Mouse (Mus musculus) liver, postnatal 0 days (tissue): ENCODE results near the gene Sidt2. TPM values are rescaled to one million over a fixed set of nuclear protein-coding genes. Genes with fewer than 3 reads are reported as not detected.

Experiments
- ATAC-seq: fragments of 200-750 bp; cut with Nextera tagmentation; 2 replicates; pipeline ENCODE4 v1.8.0; 2017; ENCODE audit warnings: mild to moderate bottlenecking, moderate library complexity
- DNase-seq: peaks from one replicate; pipeline ENCODE4 v3.0.0-alpha.2; 2016
- H3K27ac ChIP-seq: fragments of 300-500 bp; sonication (generic); 2 replicates; pipeline ENCODE4 v1.5.1; 2014; ENCODE audit warnings: antibody characterized with exemption, moderate library complexity, mild to moderate bottlenecking, low read depth
- H3K27me3 ChIP-seq: fragments of 300-500 bp; sonication (generic); 2 replicates; pipeline ENCODE4 v1.6.1; 2014; ENCODE audit warnings: low read length, control low read depth, mixed read lengths; ENCODE audit not compliant: insufficient read depth
- H3K36me3 ChIP-seq: fragments of 300-500 bp; sonication (generic); replicated peaks from 2 replicates; pipeline ENCODE4 v1.6.1; 2014; ENCODE audit warnings: mild to moderate bottlenecking, control low read depth, low read length, moderate library complexity, mixed read lengths; ENCODE audit not compliant: insufficient read depth
- H3K4me1 ChIP-seq: fragments of 300-500 bp; sonication (generic); 2 replicates; pipeline ENCODE4 v1.6.1; 2014; ENCODE audit warnings: antibody characterized with exemption, mild to moderate bottlenecking, control low read depth; ENCODE audit not compliant: insufficient read depth
- H3K4me2 ChIP-seq: fragments of 300-500 bp; sonication (generic); 2 replicates; pipeline ENCODE4 v1.6.1; 2014; ENCODE audit warnings: low read depth, mild to moderate bottlenecking, low read length, moderate library complexity, mixed read lengths
- H3K4me3 ChIP-seq: fragments of 300-500 bp; sonication (generic); 2 replicates; pipeline ENCODE4 v1.5.1; 2014; ENCODE audit warnings: low read depth, low read length
- H3K9ac ChIP-seq: fragments of 300-500 bp; sonication (generic); replicated peaks from 2 replicates; pipeline ENCODE4 v1.6.1; 2014; ENCODE audit warnings: mild to moderate bottlenecking, moderate library complexity
- H3K9me3 ChIP-seq: fragments of 300-500 bp; sonication (generic); 2 replicates; pipeline ENCODE4 v1.6.1; 2016; ENCODE audit warnings: mild to moderate bottlenecking, control low read depth, low read length, mixed read lengths
- CTCF ChIP-seq: sonication (generic); IDR thresholded peaks from 2 replicates; pipeline ENCODE4 v1.5.1; 2016; ENCODE audit warnings: antibody characterized with exemption, low read depth
- EP300 ChIP-seq: IDR thresholded peaks from 2 replicates; pipeline ENCODE4 v1.6.1; 2016; ENCODE audit warnings: antibody characterized with exemption, low read depth, mild to moderate bottlenecking
- WGBS: fragments of 180-500 bp; shearing (Covaris S2); extraction: QIAGEN DNeasy Blood & Tissue Kit; methylation state at CpG from one replicate; pipeline ENCODE4 v1.1.7; 2014; ENCODE audit not compliant: insufficient replicate concordance; 5-methylcytosine and 5-hydroxymethylcytosine counted together
- microRNA-seq: library from miRNA; unstranded; fragments of <30 nt; microRNA quantifications from one replicate; pipeline ENCODE4, GENCODE M21; 2016
- polyA plus RNA-seq: library from polyadenylated mRNA; unstranded; fragments of >200 nt; fragmentation: Nextera tagmentation; extraction: Ambion mirVana; gene quantifications from 2 replicates; pipeline ENCODE4 v1.2.1, GENCODE M21; 2015

Sidt2 gene
- polyA plus RNA-seq, 1 experiment from 2014 or later = 23.6 TPM

DNA sequence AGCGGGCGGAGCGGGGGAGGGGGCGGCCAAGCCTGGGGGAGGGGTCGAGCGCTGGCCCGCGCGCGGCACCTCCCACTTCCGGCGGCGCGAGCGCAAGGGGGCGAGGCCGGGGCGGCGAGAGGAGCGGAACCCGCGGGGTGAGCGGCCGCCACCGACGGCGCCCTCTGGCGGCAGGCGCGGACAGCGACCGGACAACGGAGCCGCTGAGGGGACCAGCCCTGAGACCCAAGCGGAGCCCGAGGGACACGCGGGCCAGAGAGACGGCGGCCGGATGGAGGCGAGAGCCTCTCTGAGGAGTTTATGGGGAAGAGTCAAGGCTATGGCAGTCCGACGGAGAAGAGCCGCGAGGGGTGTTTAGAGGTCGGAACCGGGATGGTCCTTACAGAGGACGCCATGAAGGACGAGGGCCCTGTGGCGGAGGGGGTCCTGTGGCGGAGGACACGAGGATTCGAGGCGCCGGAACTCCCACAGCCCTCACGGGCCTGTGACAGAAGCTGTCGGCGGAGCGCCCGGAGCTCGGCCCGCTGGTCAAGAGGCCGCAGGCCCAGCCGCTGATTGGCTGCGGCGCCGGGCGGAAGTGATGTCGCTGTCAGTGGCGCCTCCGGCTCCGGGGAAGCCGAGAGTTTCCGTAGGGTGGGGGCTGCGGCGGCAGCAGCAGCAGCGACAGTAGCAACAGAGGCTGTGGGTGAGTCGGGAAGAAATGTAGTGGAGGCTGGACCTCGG, 48.5 kb downstream of the Sidt2 start, which contains the start of the genes Pcsk7 and Rnf214:
Gene Pcsk7, plus strand, starts transcription at position 143 of the 723 bp plus-strand sequence.
Gene Rnf214, minus strand, starts transcription at position 557 of the 723 bp plus-strand sequence.
- Histone ChIP-seq H3K4me1 (peaks cover 17% of the 10 kb centered on the region), H3K27me3 (no peaks in the 10 kb centered on the region), H3K9me3 (no peaks in the 10 kb centered on the region), H3K9ac (peak within 1 kb of the TSS; percentile 99), H3K4me3 (peak within 1 kb of the TSS; percentile 97), H3K36me3 (peaks cover 24% of the 10 kb centered on the region), H3K4me2 (peak within 1 kb of the TSS; percentile 76), H3K27ac (peak within 1 kb of the TSS; percentile 100)
- peak; percentile 91 for ATAC-seq
- TF ChIP-seq EP300 (no peak), CTCF (peak; percentile 87)
- WGBS = under 1% methylated on average over 60 of the region's 80 CpGs
- peak; percentile 92 for DNase-seq

DNA sequence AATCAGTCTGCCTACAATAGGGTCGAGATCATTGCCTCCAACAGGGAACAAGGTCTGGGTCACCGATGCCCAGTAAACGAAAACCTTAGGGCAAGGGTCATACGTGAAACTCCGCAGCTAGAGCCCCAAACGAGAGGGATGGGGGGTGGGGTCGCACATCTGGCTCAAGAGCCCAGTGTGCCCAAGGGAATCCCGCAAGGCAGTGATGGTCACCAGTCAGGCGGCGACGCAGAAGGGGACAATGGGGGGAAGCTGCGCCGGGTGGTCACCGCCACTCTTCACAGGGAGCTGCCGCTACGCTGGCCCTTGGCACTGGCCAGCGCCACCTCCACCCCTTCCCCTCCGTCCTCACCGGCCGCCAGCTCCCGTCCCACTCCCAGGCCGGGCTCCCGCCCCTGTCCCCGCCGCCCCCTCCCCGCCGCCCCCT, 49.2 kb downstream of the Sidt2 start:
- peaks cover 20% of the 10 kb centered on the region for H3K36me3 ChIP-seq
- peak overlapping the region; percentile 100 for H3K27ac ChIP-seq
- DNase-seq = peak; percentile 56
- peak overlapping the region; percentile 76 for H3K4me2 ChIP-seq
- no peaks in the 10 kb centered on the region for H3K9me3 ChIP-seq
- peaks cover 17% of the 10 kb centered on the region for H3K4me1 ChIP-seq
- ATAC-seq = peak; percentile 35
- H3K4me3 ChIP-seq = peak overlapping the region; percentile 97
- peak overlapping the region; percentile 99 for H3K9ac ChIP-seq
- WGBS = 2% methylated on average over 8 of the region's 27 CpGs
- TF ChIP-seq CTCF (no peak), EP300 (no peak)
- H3K27me3 ChIP-seq = no peaks in the 10 kb centered on the region

DNA sequence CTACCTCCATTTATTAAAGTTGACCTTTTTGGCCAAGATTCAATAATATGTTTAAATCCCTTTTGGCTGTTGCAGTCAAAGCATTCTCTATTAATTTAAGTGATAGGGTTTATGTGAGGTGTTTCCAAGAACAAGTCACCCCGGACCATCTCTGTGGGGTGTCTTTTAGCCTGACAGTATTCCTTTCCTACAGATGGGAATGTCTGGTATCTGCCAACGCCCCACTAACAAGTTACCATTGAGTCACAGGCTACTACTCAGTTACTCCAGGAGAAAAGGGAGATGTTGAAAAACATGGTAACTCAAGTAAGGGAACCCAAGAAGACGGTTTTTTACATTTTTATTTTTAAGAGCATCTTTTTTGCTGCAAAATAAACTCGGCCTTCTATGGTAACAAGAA, 49.9 kb downstream of the Sidt2 start:
- DNase-seq (no peak), ATAC-seq (no peak)
- Histone ChIP-seq H3K36me3 (peaks cover 14% of the 10 kb centered on the region), H3K9ac (peak overlapping the region; percentile 99; the same call in 1 of the 2 replicates), H3K9me3 (no peaks in the 10 kb centered on the region), H3K27ac (peak overlapping the region; percentile 100), H3K4me1 (peaks cover 17% of the 10 kb centered on the region), H3K4me3 (peak overlapping the region; percentile 97), H3K27me3 (no peaks in the 10 kb centered on the region), H3K4me2 (peak overlapping the region; percentile 76)
- TF ChIP-seq CTCF = no peak
- TF ChIP-seq EP300 = no peak
- WGBS = 72% methylated on average over 4 of the region's 4 CpGs

DNA sequence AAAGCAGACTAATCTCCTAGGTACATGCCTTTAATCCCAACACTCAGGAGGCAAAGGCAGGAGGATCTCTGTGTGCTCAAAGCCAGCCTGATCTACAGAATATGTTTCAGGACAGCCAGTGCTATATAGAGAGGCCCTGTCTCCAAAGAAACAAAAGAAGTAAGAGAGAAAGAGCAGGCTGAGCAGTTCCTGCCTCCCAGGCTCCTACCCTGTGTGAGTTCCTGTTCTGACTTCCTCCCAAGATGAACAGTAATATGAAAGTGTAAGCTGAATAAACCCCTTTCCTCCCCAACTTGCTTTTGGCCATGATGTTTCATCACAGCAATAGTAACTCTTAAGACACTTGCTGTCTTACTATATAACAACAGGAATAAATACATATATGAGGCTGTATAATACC, 61.4 kb downstream of the Sidt2 start:
- DNase-seq (no peak), ATAC-seq (no peak)
- H3K4me1 ChIP-seq = no peaks in the 10 kb centered on the region
- TF ChIP-seq CTCF (no peak), EP300 (no peak)
- no peaks in the 10 kb centered on the region for H3K27me3 ChIP-seq
- no peaks in the 10 kb centered on the region for H3K9me3 ChIP-seq
- peaks cover 66% of the 10 kb centered on the region for H3K36me3 ChIP-seq
- no peak overlapping the region for H3K4me2 ChIP-seq
- H3K4me3 ChIP-seq = no peak overlapping the region
- H3K27ac ChIP-seq = no peak overlapping the region
- H3K9ac ChIP-seq = no peak overlapping the region

Small RNA genes within 50 kb of the gene (microRNA-seq; reads per million reads assigned to microRNA genes)
- not detected for gene Mir7087

Other genes with a start within 250 kb of the Sidt2 start
- 6.1 and 6.6 TPM in 2 replicates for gene Cep164, start 126.6 kb downstream of the Sidt2 start, polyA plus RNA-seq
- 8.3 and 10.7 TPM in 2 replicates for gene Bace1, start 116.7 kb downstream of the Sidt2 start, polyA plus RNA-seq
- gene Pcsk7, start 48.8 kb downstream of the Sidt2 start, polyA plus RNA-seq = 5.8 and 6.8 TPM in 2 replicates
- gene Rnf214, start 48.3 kb downstream of the Sidt2 start, polyA plus RNA-seq = 13.0 and 15.9 TPM in 2 replicates
- gene Tagln, start 19.2 kb downstream of the Sidt2 start, polyA plus RNA-seq = 3.6 and 5.2 TPM in 2 replicates
- gene Pafah1b2, start 57.4 kb upstream of the Sidt2 start, polyA plus RNA-seq = 35.8 and 42.6 TPM in 2 replicates
- gene Sik3, start 57.6 kb upstream of the Sidt2 start, polyA plus RNA-seq = 5.0 TPM in 2 replicates